24 mouse cellular contexts compared by ENCODE assay signal in genomic region chr3:40534141-40534540, GRCm38 (mm10). TPM values are rescaled to one million over a fixed set of nuclear protein-coding genes. Genes with fewer than 3 reads are reported as not detected.
DNase-seq lines count a peak whose midpoint lies in the region; TF ChIP-seq lines count a peak whose summit lies in the region.
"Had no signal": no experiment of that assay in that cellular context is flagged by ENCODE, and none has a peak within 500 bp of the region (broad histone marks: within the 10 kb centered on the region; RNA-seq: fewer than 3 reads in every experiment).

No protein-coding gene starts in this region.

- TF ChIP-seq RAD21 in CH12.LX (IDR thresholded peaks at IDR 0.05; ENCODE audit: low read depth, low read length): no peak

- TF ChIP-seq EP300 in CH12.LX (IDR thresholded peaks at IDR 0.05; ENCODE audit: low read length): peak; percentile 54

- H3K4me2 ChIP-seq in CH12.LX (ENCODE audit: insufficient read depth, low read depth, poor library complexity, severe bottlenecking): no peak overlapping the region
- peak overlapping the region; percentile 12 for H3K4me2 ChIP-seq in myocyte (ENCODE audit: low read depth)
- H3K4me2 ChIP-seq: embryonic facial prominence, embryonic 13.5 days; embryonic facial prominence, embryonic 15.5 days; forebrain, embryonic 12.5 days had no signal

- TF ChIP-seq POLR2A in CH12.LX (IDR thresholded peaks at IDR 0.05; ENCODE audit: low read depth, low read length) (no peak), myocyte (IDR thresholded peaks at IDR 0.05; ENCODE audit: insufficient read length, low read depth) (no peak)

- H3K9me3 ChIP-seq in heart, embryonic 10.5 days: no peaks in the 10 kb centered on the region
- H3K9me3 ChIP-seq in CH12.LX (replicated peaks; ENCODE audit: low read length): peaks cover 17% of the 10 kb centered on the region
- H3K9me3 ChIP-seq: embryonic facial prominence, embryonic 13.5 days; embryonic facial prominence, embryonic 15.5 days; forebrain, embryonic 12.5 days had no signal

- DNase-seq in heart, adult 11 months: peak; percentile 17
- no peak for DNase-seq in heart, embryonic 10.5 days (ENCODE audit: low spot score)
- DNase-seq in A20 (ENCODE audit: low read depth, low spot score) (peak; percentile 73), CH12.LX (ENCODE audit: extremely low read depth) (no peak)
- no peak for DNase-seq in B cell, adult 2 months
- no peak for DNase-seq in urinary bladder, postnatal 36 days (ENCODE audit: low spot score in 2 of 2)
- no peak for DNase-seq in urinary bladder, postnatal 10 days (ENCODE audit: low spot score)
- DNase-seq: adrenal gland, adult 8-10 months; adrenal gland, postnatal 14 days; adrenal gland, postnatal 36 days; cerebellum, adult 11 months; cerebellum, adult 18-20 months; cerebellum, adult 8-10 months; cerebellum, adult 9-11 months; cerebellum, postnatal 14 days; cerebellum, postnatal 36 days; embryo, embryonic 11 days had no signal

- H3K36me3 ChIP-seq in heart, embryonic 10.5 days: no peaks in the 10 kb centered on the region
- no peaks in the 10 kb centered on the region for H3K36me3 ChIP-seq in CH12.LX (replicated peaks in 1 of 2; ENCODE audit: control insufficient read depth in 1 of 2, insufficient read depth in 1 of 2, low read length in 1 of 2)
- no peaks in the 10 kb centered on the region for H3K36me3 ChIP-seq in myocyte (ENCODE audit: control insufficient read depth, insufficient read depth)
- H3K36me3 ChIP-seq: embryonic facial prominence, embryonic 13.5 days; embryonic facial prominence, embryonic 15.5 days; forebrain, embryonic 10.5 days; forebrain, embryonic 12.5 days; G1E had no signal

- in situ Hi-C loops in CH12.LX (cut with MboI; ENCODE audit: low pct_ligation_motif_present, low pct_unique_long_range_greater_than_20kb, low sequenced_read_pairs): no loop called here

- H3K4me3 ChIP-seq in heart, embryonic 10.5 days: no peak overlapping the region
- H3K4me3 ChIP-seq in CH12.LX (replicated peaks in 1 of 3; ENCODE audit: low read depth in 2 of 3, low read length in 2 of 3, poor library complexity in 1 of 3) (no peak overlapping the region), myocyte (no peak overlapping the region)
- H3K4me3 ChIP-seq: embryonic facial prominence, embryonic 13.5 days; embryonic facial prominence, embryonic 15.5 days; erythroblast, embryonic 14.5 days; forebrain, embryonic 10.5 days; forebrain, embryonic 12.5 days had no signal

- no peak for TF ChIP-seq CTCF in CH12.LX (conservative IDR thresholded peaks at IDR 0.05 in 1 of 2, IDR thresholded peaks at IDR 0.05 in 1 of 2; ENCODE audit: low read depth in 2 of 2, low read length in 2 of 2)

- H3K27me3 ChIP-seq in heart, embryonic 10.5 days (ENCODE audit: insufficient read depth, poor library complexity, severe bottlenecking): peaks cover 46% of the 10 kb centered on the region; the same call in 1 of the 2 replicates
- H3K27me3 ChIP-seq in CH12.LX (replicated peaks) (no peaks in the 10 kb centered on the region), myocyte (ENCODE audit: control insufficient read depth, insufficient read depth, insufficient read length) (peaks cover 4% of the 10 kb centered on the region)

- no peak overlapping the region for H3K27ac ChIP-seq in heart, embryonic 10.5 days
- H3K27ac ChIP-seq in CH12.LX (ENCODE audit: insufficient read depth, low read depth): no peak overlapping the region
- H3K27ac ChIP-seq: embryonic facial prominence, embryonic 13.5 days; embryonic facial prominence, embryonic 15.5 days; forebrain, embryonic 10.5 days; forebrain, embryonic 12.5 days had no signal

- WGBS in heart, embryonic 10.5 days: 73% methylated on average over 4 of the region's 4 CpGs

- H3K79me2 ChIP-seq in CH12.LX (replicated peaks; ENCODE audit: control insufficient read depth, extremely low read depth, insufficient read depth, poor library complexity, severe bottlenecking) (no peaks in the 10 kb centered on the region), myocyte (ENCODE audit: control insufficient read depth, insufficient read depth) (no peaks in the 10 kb centered on the region)

- dilution Hi-C loops in CH12.LX (cut with MboI; ENCODE audit: extremely low pct_ligation_motif_present, extremely low pct_unique_long_range_greater_than_20kb, low sequenced_read_pairs): no loop called here

- H3ac ChIP-seq in myocyte (ENCODE audit: control insufficient read depth, insufficient read length): no peak overlapping the region

- no peak overlapping the region for H3K9ac ChIP-seq in CH12.LX (ENCODE audit: insufficient read depth, low read depth)
- H3K9ac ChIP-seq: embryonic facial prominence, embryonic 13.5 days; embryonic facial prominence, embryonic 15.5 days; forebrain, embryonic 12.5 days had no signal

- H3K4me1 ChIP-seq in heart, embryonic 10.5 days: peaks cover 12% of the 10 kb centered on the region
- peaks cover 4 to 13% of the 10 kb centered on the region in 2 experiments for H3K4me1 ChIP-seq in CH12.LX (ENCODE audit: control insufficient read depth in 1 of 2, insufficient read depth in 2 of 2)

TF ChIP-seq in CH12.LX, 34 proteins besides CTCF, POLR2A, EP300 and RAD21:
- peak; percentile 72; the same call in 1 of the 2 replicates for TF ChIP-seq MEF2A (IDR thresholded peaks at IDR 0.05; ENCODE audit: borderline replicate concordance, low read depth, low read length)
- 0 out of 2 replicates have a peak, but pooled peaks have one; percentile 24 for TF ChIP-seq BHLHE40 (IDR thresholded peaks at IDR 0.05; ENCODE audit: low read depth, low read length)
- no peak for TF ChIP-seq USF2 (conservative IDR thresholded peaks at IDR 0.05; ENCODE audit: low read depth, low read length)

TF ChIP-seq in myocyte, 11 proteins besides CTCF, POLR2A, EP300 and RAD21:
- no peak for TF ChIP-seq E2F4 (IDR thresholded peaks at IDR 0.05; ENCODE audit: insufficient read depth)
- TF ChIP-seq MAX (IDR thresholded peaks at IDR 0.05; ENCODE audit: low read depth): no peak
- TF ChIP-seq SRF (IDR thresholded peaks at IDR 0.05; ENCODE audit: control insufficient read depth, insufficient read length, low read depth): no peak
- no peak for TF ChIP-seq REST (IDR thresholded peaks at IDR 0.05; ENCODE audit: insufficient read depth, insufficient read length)
- no peak for TF ChIP-seq TCF12 (IDR thresholded peaks at IDR 0.05; ENCODE audit: insufficient read depth, poor library complexity, severe bottlenecking)

RNA-seq across cellular contexts. Expression of gene Intu, which starts 3.1 kb away (rescaled TPM):
- 3.6 and 4.2 TPM in 2 replicates for polyA plus RNA-seq in heart, embryonic 10.5 days (2016; fragmentation: Nextera tagmentation; extraction: Ambion mirVana)
- total RNA-seq in CH12.LX (2012; rRNA removed) (not detected in 2 replicates), CH12.LX (2014; rRNA removed) (not detected in 2 replicates)
- polyA plus RNA-seq in CH12.LX (2012; ENCODE audit: insufficient read length, low read depth) (not detected in 2 replicates), myocyte (2012; fragmentation: generic; extraction: Trizol) (2.7 TPM)

Comparison
In these comparisons a context has a peak if more than half of its experiments do, and no peak if none do; other contexts are left out.
1. DNase-seq: peak in heart, adult 11 months (single experiment) and A20 (single experiment); none in heart, embryonic 10.5 days (single experiment), CH12.LX (single experiment), B cell, adult 2 months (0 of 2), urinary bladder, postnatal 36 days (0 of 2) and urinary bladder, postnatal 10 days (single experiment).